Mouse (Mus musculus): ENCODE measurements at regions not wholly inside any gene's neighbourhood (a gene's known extent, or its start where the extent isn't known, plus 50 kb on each side); places are given as distances from the start of the nearest gene placed in this dataset.

- TF ChIP-seq CTCF (IDR thresholded peaks at IDR 0.05; ENCODE audit: low read depth): no peak
- no peak for TF ChIP-seq EP300 (IDR thresholded peaks at IDR 0.05; ENCODE audit: low read depth)
- no peak overlapping the region for H3K27ac ChIP-seq (ENCODE audit: low read depth)
- H3K4me2 ChIP-seq (ENCODE audit: low read depth, low read length): no peak overlapping the region
- H3K27me3 ChIP-seq (ENCODE audit: control insufficient read depth, insufficient read depth, low read length): no peaks in the 10 kb centered on the region
- DNase-seq (ENCODE audit: low spot score) (no peak), ATAC-seq (ENCODE audit: insufficient read depth, low read depth) (no peak)
- no peaks in the 10 kb centered on the region for H3K9me3 ChIP-seq (replicated peaks; ENCODE audit: control insufficient read depth, low read length)
- no peaks in the 10 kb centered on the region for H3K36me3 ChIP-seq (replicated peaks; ENCODE audit: control insufficient read depth, insufficient read depth, low read length)
- WGBS: 68% methylated on average over 1 of the region's 1 CpGs
- no peak overlapping the region for H3K4me3 ChIP-seq (ENCODE audit: low read depth, low read length)
- H3K9ac ChIP-seq (replicated peaks; ENCODE audit: low read depth, low read length): no peak overlapping the region
- peaks cover 5% of the 10 kb centered on the region; the same call in 1 of the 2 replicates for H3K4me1 ChIP-seq (ENCODE audit: control insufficient read depth, insufficient read depth)
Measured at GRCm38 (mm10) chr15:25305801-25306200, 107.8 kb downstream of the Basp1 start.

- no peaks in the 10 kb centered on the region for H3K36me3 ChIP-seq (replicated peaks; ENCODE audit: control insufficient read depth, insufficient read depth, low read length)
- no peaks in the 10 kb centered on the region for H3K9me3 ChIP-seq (replicated peaks; ENCODE audit: control insufficient read depth, low read length)
- TF ChIP-seq EP300 (IDR thresholded peaks at IDR 0.05; ENCODE audit: low read depth): no peak
- TF ChIP-seq CTCF (IDR thresholded peaks at IDR 0.05; ENCODE audit: low read depth): no peak
- DNase-seq (ENCODE audit: low spot score) (no peak), ATAC-seq (ENCODE audit: insufficient read depth, low read depth) (no peak)
- peaks cover 5% of the 10 kb centered on the region; the same call in 1 of the 2 replicates for H3K4me1 ChIP-seq (ENCODE audit: control insufficient read depth, insufficient read depth)
- no peak overlapping the region for H3K4me2 ChIP-seq (ENCODE audit: low read depth, low read length)
- 42% methylated on average over 3 of the region's 3 CpGs for WGBS
- H3K9ac ChIP-seq (replicated peaks; ENCODE audit: low read depth, low read length): no peak overlapping the region
- H3K27ac ChIP-seq (ENCODE audit: low read depth): no peak overlapping the region
- no peaks in the 10 kb centered on the region for H3K27me3 ChIP-seq (ENCODE audit: control insufficient read depth, insufficient read depth, low read length)
- no peak overlapping the region for H3K4me3 ChIP-seq (ENCODE audit: low read depth, low read length)
Measured at GRCm38 (mm10) chr15:25303379-25303778, 110.2 kb downstream of the Basp1 start.

DNA sequence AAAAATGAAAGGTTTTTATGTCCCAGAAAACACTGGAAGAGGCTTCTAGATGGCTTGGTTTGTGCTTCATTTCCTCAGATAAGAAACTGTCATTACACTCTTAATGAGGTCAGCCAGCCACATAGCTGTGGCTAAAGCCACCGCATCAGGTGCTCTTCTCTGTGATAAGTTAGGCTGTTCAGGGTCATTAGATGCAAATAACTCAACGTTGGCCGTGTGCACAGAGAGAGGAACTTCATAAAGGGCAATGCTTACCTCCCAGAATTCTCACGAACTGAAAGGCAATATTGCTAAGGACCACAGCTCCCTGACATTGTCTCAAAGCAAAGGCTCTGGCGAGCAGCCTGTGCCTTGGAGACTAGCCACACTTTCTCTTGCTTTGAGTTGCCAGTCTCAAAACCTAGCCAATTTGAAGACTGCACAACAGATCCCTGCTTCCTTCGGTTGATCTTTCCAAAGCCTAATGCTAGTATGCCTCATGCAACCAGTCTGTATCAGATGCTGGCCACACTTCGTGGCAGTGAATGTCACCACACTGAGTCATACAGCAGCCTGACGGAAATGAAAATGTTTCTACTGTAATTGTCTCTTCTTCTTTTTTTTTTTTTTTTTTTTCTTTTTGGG, 110.8 kb downstream of the Basp1 start:
- H3K27me3 ChIP-seq (ENCODE audit: control insufficient read depth, insufficient read depth, low read length): no peaks in the 10 kb centered on the region
- H3K9me3 ChIP-seq (replicated peaks; ENCODE audit: control insufficient read depth, low read length): no peaks in the 10 kb centered on the region
- 28% methylated on average over 8 of the region's 8 CpGs for WGBS
- peaks cover 5% of the 10 kb centered on the region; the same call in 1 of the 2 replicates for H3K4me1 ChIP-seq (ENCODE audit: control insufficient read depth, insufficient read depth)
- no peak overlapping the region for H3K9ac ChIP-seq (replicated peaks; ENCODE audit: low read depth, low read length)
- no peak overlapping the region for H3K4me3 ChIP-seq (ENCODE audit: low read depth, low read length)
- ATAC-seq (ENCODE audit: insufficient read depth, low read depth): no peak
- no peak overlapping the region for H3K4me2 ChIP-seq (ENCODE audit: low read depth, low read length)
- H3K36me3 ChIP-seq (replicated peaks; ENCODE audit: control insufficient read depth, insufficient read depth, low read length): no peaks in the 10 kb centered on the region
- no peak overlapping the region for H3K27ac ChIP-seq (ENCODE audit: low read depth)
- no peak for DNase-seq (ENCODE audit: low spot score)
- no peak for TF ChIP-seq CTCF (IDR thresholded peaks at IDR 0.05; ENCODE audit: low read depth)
- TF ChIP-seq EP300 (IDR thresholded peaks at IDR 0.05; ENCODE audit: low read depth): no peak

GRCm38 (mm10) chr15:25301810-25302209, 111.8 kb downstream of the Basp1 start:
- no peaks in the 10 kb centered on the region for H3K27me3 ChIP-seq (ENCODE audit: control insufficient read depth, insufficient read depth, low read length)
- H3K4me2 ChIP-seq (ENCODE audit: low read depth, low read length): no peak overlapping the region
- H3K4me3 ChIP-seq (ENCODE audit: low read depth, low read length): no peak overlapping the region
- no peaks in the 10 kb centered on the region for H3K9me3 ChIP-seq (replicated peaks; ENCODE audit: control insufficient read depth, low read length)
- no peak overlapping the region for H3K9ac ChIP-seq (replicated peaks; ENCODE audit: low read depth, low read length)
- WGBS: 42% methylated on average over 3 of the region's 3 CpGs
- peaks cover 5% of the 10 kb centered on the region; the same call in 1 of the 2 replicates for H3K4me1 ChIP-seq (ENCODE audit: control insufficient read depth, insufficient read depth)
- no peaks in the 10 kb centered on the region for H3K36me3 ChIP-seq (replicated peaks; ENCODE audit: control insufficient read depth, insufficient read depth, low read length)
- H3K27ac ChIP-seq (ENCODE audit: low read depth): no peak overlapping the region
- ATAC-seq (ENCODE audit: insufficient read depth, low read depth) (no peak), DNase-seq (ENCODE audit: low spot score) (no peak)
- TF ChIP-seq EP300 (IDR thresholded peaks at IDR 0.05; ENCODE audit: low read depth): no peak
- TF ChIP-seq CTCF (IDR thresholded peaks at IDR 0.05; ENCODE audit: low read depth): no peak

DNA sequence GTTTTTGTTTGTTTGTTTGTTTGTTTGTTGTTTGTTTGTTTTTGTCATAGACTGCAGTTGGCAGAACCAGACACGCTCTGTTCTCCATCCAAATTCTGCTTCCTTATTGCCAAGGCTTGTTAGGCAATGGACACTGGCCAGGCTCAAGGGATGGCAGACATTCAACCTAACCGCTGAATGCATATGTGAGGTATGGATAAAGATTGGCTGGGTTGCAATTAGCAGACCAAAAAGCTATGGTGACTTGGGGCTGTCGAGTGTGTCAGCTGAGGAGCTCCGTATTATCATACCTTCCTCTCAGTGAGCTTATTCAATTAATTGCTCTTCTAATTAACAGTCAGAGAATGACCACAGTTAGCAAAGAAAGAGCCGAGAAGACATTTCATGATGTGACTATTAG, 116.3 kb downstream of the Basp1 start:
- Histone ChIP-seq H3K36me3 (replicated peaks; ENCODE audit: control insufficient read depth, insufficient read depth, low read length) (no peaks in the 10 kb centered on the region), H3K4me1 (ENCODE audit: control insufficient read depth, insufficient read depth) (no peaks in the 10 kb centered on the region), H3K4me2 (ENCODE audit: low read depth, low read length) (no peak overlapping the region), H3K4me3 (ENCODE audit: low read depth, low read length) (no peak overlapping the region), H3K9me3 (replicated peaks; ENCODE audit: control insufficient read depth, low read length) (no peaks in the 10 kb centered on the region), H3K9ac (replicated peaks; ENCODE audit: low read depth, low read length) (no peak overlapping the region), H3K27me3 (ENCODE audit: control insufficient read depth, insufficient read depth, low read length) (no peaks in the 10 kb centered on the region), H3K27ac (ENCODE audit: low read depth) (no peak overlapping the region)
- 71% methylated on average over 5 of the region's 5 CpGs for WGBS
- DNase-seq (ENCODE audit: low spot score): no peak
- ATAC-seq (ENCODE audit: insufficient read depth, low read depth): no peak
- TF ChIP-seq EP300 (IDR thresholded peaks at IDR 0.05; ENCODE audit: low read depth): no peak
- TF ChIP-seq CTCF (IDR thresholded peaks at IDR 0.05; ENCODE audit: low read depth): no peak

- Histone ChIP-seq H3K9me3 (replicated peaks; ENCODE audit: control insufficient read depth, low read length) (no peaks in the 10 kb centered on the region), H3K27ac (ENCODE audit: low read depth) (no peak overlapping the region), H3K36me3 (replicated peaks; ENCODE audit: control insufficient read depth, insufficient read depth, low read length) (no peaks in the 10 kb centered on the region), H3K27me3 (ENCODE audit: control insufficient read depth, insufficient read depth, low read length) (no peaks in the 10 kb centered on the region), H3K4me1 (ENCODE audit: control insufficient read depth, insufficient read depth) (no peaks in the 10 kb centered on the region), H3K4me2 (ENCODE audit: low read depth, low read length) (no peak overlapping the region), H3K4me3 (ENCODE audit: low read depth, low read length) (no peak overlapping the region), H3K9ac (replicated peaks; ENCODE audit: low read depth, low read length) (no peak overlapping the region)
- 88% methylated on average over 11 of the region's 11 CpGs for WGBS
- TF ChIP-seq EP300 (IDR thresholded peaks at IDR 0.05; ENCODE audit: low read depth): no peak
- no peak for TF ChIP-seq CTCF (IDR thresholded peaks at IDR 0.05; ENCODE audit: low read depth)
- no peak for DNase-seq (ENCODE audit: low spot score)
- ATAC-seq (ENCODE audit: insufficient read depth, low read depth): no peak
Measured at GRCm38 (mm10) chr15:25296714-25297113, 116.8 kb downstream of the Basp1 start.

All from heart, postnatal 0 days (tissue).